Comparison of ENCODE assay signal across 8 mouse cellular contexts in genomic region chr5:28070828-28071455, GRCm38 (mm10). TPM values are rescaled to one million over a fixed set of nuclear protein-coding genes. Genes with fewer than 3 reads are reported as not detected.
A peak's percentile ranks its signal among the peaks of the same experiment; 100 is the strongest.
DNase-seq lines count a peak whose midpoint lies in the region; ATAC-seq lines count a peak whose summit lies in the region.

Gene Insig1 (plus strand): TSS chr5:28071363.

- no peaks in the 10 kb centered on the region for H3K9me3 ChIP-seq in heart, embryonic 13.5 days
- no peaks in the 10 kb centered on the region for H3K9me3 ChIP-seq in liver, embryonic 12.5 days (replicated peaks)
- H3K9me3 ChIP-seq in stomach, embryonic 15.5 days: no peaks in the 10 kb centered on the region

- H3K4me3 ChIP-seq in heart, embryonic 13.5 days: peak within 1 kb of the TSS; percentile 69
- H3K4me3 ChIP-seq in liver, embryonic 12.5 days: peak within 1 kb of the TSS; percentile 80
- H3K4me3 ChIP-seq in stomach, embryonic 15.5 days (replicated peaks): peak within 1 kb of the TSS; percentile 91

- peaks cover 42% of the 10 kb centered on the region for H3K4me1 ChIP-seq in heart, embryonic 13.5 days
- peaks cover 64% of the 10 kb centered on the region for H3K4me1 ChIP-seq in liver, embryonic 12.5 days
- peaks cover 32% of the 10 kb centered on the region for H3K4me1 ChIP-seq in stomach, embryonic 15.5 days

- H3K4me2 ChIP-seq in heart, embryonic 13.5 days: peak within 1 kb of the TSS; percentile 81
- peak within 1 kb of the TSS; percentile 96 for H3K4me2 ChIP-seq in liver, embryonic 12.5 days
- H3K4me2 ChIP-seq in stomach, embryonic 15.5 days: peak within 1 kb of the TSS; percentile 76

- peak; percentile 87 for ATAC-seq in erythroid progenitor cell, adult 5-6 weeks (replicated peaks; ENCODE audit: low FRiP score, poor library complexity, severe bottlenecking)
- peak; percentile 98 for ATAC-seq in heart, embryonic 13.5 days (ENCODE audit: extremely low read depth, insufficient number of reproducible peaks, low FRiP score, low TSS enrichment)
- peak; percentile 89 for ATAC-seq in liver, embryonic 12.5 days
- ATAC-seq in stomach, embryonic 15.5 days (ENCODE audit: insufficient read depth, low FRiP score, low read depth): peak; percentile 93

- peak within 1 kb of the TSS; percentile 94 for H3K27ac ChIP-seq in heart, embryonic 13.5 days (replicated peaks)
- H3K27ac ChIP-seq in liver, embryonic 12.5 days: peak within 1 kb of the TSS; percentile 92
- peak within 1 kb of the TSS; percentile 95 for H3K27ac ChIP-seq in stomach, embryonic 15.5 days

- no peaks in the 10 kb centered on the region for H3K27me3 ChIP-seq in heart, embryonic 13.5 days (replicated peaks)
- H3K27me3 ChIP-seq in liver, embryonic 12.5 days (replicated peaks): no peaks in the 10 kb centered on the region
- H3K27me3 ChIP-seq in stomach, embryonic 15.5 days (replicated peaks): no peaks in the 10 kb centered on the region

- H3K36me3 ChIP-seq in heart, embryonic 13.5 days: peaks cover 29% of the 10 kb centered on the region
- peaks cover 34% of the 10 kb centered on the region for H3K36me3 ChIP-seq in liver, embryonic 12.5 days
- H3K36me3 ChIP-seq in stomach, embryonic 15.5 days: peaks cover 21% of the 10 kb centered on the region

- under 1% methylated on average over 63 of the region's 64 CpGs for WGBS in heart, embryonic 13.5 days
- WGBS in liver, embryonic 12.5 days (ENCODE audit: insufficient replicate concordance): under 1% methylated on average over 64 of the region's 64 CpGs
- WGBS in stomach, embryonic 15.5 days: 0% methylated on average over 64 of the region's 64 CpGs

- DNase-seq in CD4-positive helper T cell, adult 2 months (ENCODE audit: low read depth, low spot score): peak; percentile 97
- peak; percentile 93 for DNase-seq in brain, embryonic 18.5 days (ENCODE audit: low read depth, low spot score)
- DNase-seq in kidney, postnatal 10 days: peak; percentile 99
- peak; percentile 98 for DNase-seq in natural killer cell, adult 2 months (ENCODE audit: low spot score in 2 of 2)

- peak within 1 kb of the TSS; percentile 83 for H3K9ac ChIP-seq in heart, embryonic 13.5 days
- peak within 1 kb of the TSS; percentile 85 for H3K9ac ChIP-seq in liver, embryonic 12.5 days
- peak within 1 kb of the TSS; percentile 88 for H3K9ac ChIP-seq in stomach, embryonic 15.5 days

RNA-seq across cellular contexts. Expression of gene Insig1, which starts in this region (rescaled TPM):
- 6.5 and 13.0 TPM in 2 replicates for total RNA-seq in erythroid progenitor cell, adult 5-6 weeks (2015; ENCODE audit: low replicate concordance)
- total RNA-seq in erythroid progenitor cell, adult 5-6 weeks (2017; ENCODE audit: low replicate concordance): 7.7 and 15.4 TPM in 2 replicates
- 26.7 and 29.0 TPM in 2 replicates for polyA plus RNA-seq in heart, embryonic 13.5 days (2015; fragmentation: Nextera tagmentation; extraction: Ambion mirVana)
- 51.5 and 58.2 TPM in 2 replicates for polyA plus RNA-seq in liver, embryonic 12.5 days (2016; fragmentation: Nextera tagmentation; extraction: Ambion mirVana)
- polyA plus RNA-seq in stomach, embryonic 15.5 days (2015; fragmentation: Nextera tagmentation; extraction: Ambion mirVana): 117 and 136 TPM in 2 replicates

Comparison
In these comparisons a context has a peak if more than half of its experiments do, and no peak if none do; other contexts are left out.
1. Peak in every context shown above with its lines: DNase-seq, ATAC-seq, H3K4me3 ChIP-seq and H3K27ac ChIP-seq.